Mouse (Mus musculus) intestine, postnatal 0 days (tissue): ENCODE measurements at regions not wholly inside any gene's neighbourhood (a gene's known extent, or its start where the extent isn't known, plus 50 kb on each side); places are given as distances from the start of the nearest gene placed in this dataset.

Experiments used
- ATAC-seq: fragments of 200-750 bp; cut with Nextera tagmentation; 2 replicates; pipeline ENCODE4 v1.8.0; 2017; ENCODE audit warnings: mild to moderate bottlenecking, moderate TSS enrichment, moderate library complexity
- H3K27ac ChIP-seq: fragments of 300-500 bp; sonication (generic); 2 replicates; pipeline ENCODE4 v1.5.1; 2014; ENCODE audit warnings: mild to moderate bottlenecking, low read depth, low read length, moderate library complexity
- H3K27me3 ChIP-seq: fragments of 300-500 bp; sonication (generic); replicated peaks from 2 replicates; pipeline ENCODE4 v1.6.1; 2014; ENCODE audit warnings: low read length, mixed read lengths; ENCODE audit not compliant: control insufficient read depth, insufficient read depth
- H3K36me3 ChIP-seq: fragments of 300-500 bp; sonication (generic); 2 replicates; pipeline ENCODE4 v1.6.1; 2014; ENCODE audit warnings: mild to moderate bottlenecking, moderate library complexity; ENCODE audit not compliant: control insufficient read depth, insufficient read depth
- H3K4me1 ChIP-seq: fragments of 300-500 bp; sonication (generic); replicated peaks from 2 replicates; pipeline ENCODE4 v1.6.1; 2014; ENCODE audit warnings: antibody characterized with exemption, low read length, mixed read lengths; ENCODE audit not compliant: control insufficient read depth, insufficient read depth
- H3K4me2 ChIP-seq: fragments of 300-500 bp; sonication (generic); replicated peaks from 2 replicates; pipeline ENCODE4 v1.6.1; 2014; ENCODE audit warnings: low read depth, mild to moderate bottlenecking, moderate library complexity
- H3K4me3 ChIP-seq: fragments of 300-500 bp; sonication (generic); 2 replicates; pipeline ENCODE4 v1.5.1; 2014; ENCODE audit warnings: low read depth, low read length
- H3K9ac ChIP-seq: fragments of 300-500 bp; sonication (generic); 2 replicates; pipeline ENCODE4 v1.6.1; 2014; ENCODE audit warnings: mild to moderate bottlenecking, low read depth, low read length
- H3K9me3 ChIP-seq: fragments of 300-500 bp; sonication (generic); 2 replicates; pipeline ENCODE4 v1.6.1; 2016; ENCODE audit warnings: mixed run types; ENCODE audit not compliant: control insufficient read depth
- CTCF ChIP-seq: sonication (generic); IDR thresholded peaks from 2 replicates; pipeline ENCODE4 v1.5.1; 2016; ENCODE audit warnings: low read depth, mild to moderate bottlenecking, control low read depth, antibody characterized with exemption, moderate library complexity
- WGBS: fragments of 180-500 bp; shearing (Covaris S2); extraction: QIAGEN DNeasy Blood & Tissue Kit; methylation state at CpG from one replicate; pipeline ENCODE4 v1.1.7; 2014; 5-methylcytosine and 5-hydroxymethylcytosine counted together

- no peaks in the 10 kb centered on the region for H3K9me3 ChIP-seq
- H3K27ac ChIP-seq, result no peak overlapping the region
- no peaks in the 10 kb centered on the region for H3K4me1 ChIP-seq
- WGBS, result 92% methylated on average over 3 of the region's 3 CpGs
- H3K27me3 ChIP-seq, result 0 out of 2 replicates have a peak, but pooled peaks cover 4% of the 10 kb centered on the region
- H3K36me3 ChIP-seq, result no peaks in the 10 kb centered on the region
- TF ChIP-seq CTCF, result no peak
- ATAC-seq, result no peak
- no peak overlapping the region for H3K9ac ChIP-seq
- H3K4me2 ChIP-seq, result no peak overlapping the region
- no peak overlapping the region for H3K4me3 ChIP-seq
Measured at GRCm38 (mm10) chr1:92308537-92308936, 113.0 kb upstream of the Hdac4 start.

GRCm38 (mm10) chr1:92306042-92306441 lies 110.5 kb upstream of the Hdac4 start:
- Histone ChIP-seq H3K4me1 (no peaks in the 10 kb centered on the region), H3K27me3 (no peaks in the 10 kb centered on the region), H3K4me3 (no peak overlapping the region), H3K27ac (no peak overlapping the region), H3K4me2 (no peak overlapping the region), H3K9me3 (no peaks in the 10 kb centered on the region), H3K36me3 (no peaks in the 10 kb centered on the region), H3K9ac (no peak overlapping the region)
- no peak for TF ChIP-seq CTCF
- ATAC-seq, result no peak
- WGBS, result 94% methylated on average over 4 of the region's 4 CpGs

GRCm38 (mm10) chr1:92299041-92299440 lies 103.5 kb upstream of the Hdac4 start:
- no peak for TF ChIP-seq CTCF
- H3K36me3 ChIP-seq, result no peaks in the 10 kb centered on the region
- no peak overlapping the region for H3K4me3 ChIP-seq
- H3K4me2 ChIP-seq, result no peak overlapping the region
- 75% methylated on average over 7 of the region's 7 CpGs for WGBS
- H3K27me3 ChIP-seq, result no peaks in the 10 kb centered on the region
- H3K4me1 ChIP-seq, result no peaks in the 10 kb centered on the region
- no peak overlapping the region for H3K27ac ChIP-seq
- H3K9me3 ChIP-seq, result no peaks in the 10 kb centered on the region
- ATAC-seq, result no peak
- no peak overlapping the region for H3K9ac ChIP-seq

- 89% methylated on average over 7 of the region's 7 CpGs for WGBS
- H3K27me3 ChIP-seq, result no peaks in the 10 kb centered on the region; the same call in 1 of the 2 replicates
- TF ChIP-seq CTCF, result no peak
- no peaks in the 10 kb centered on the region for H3K4me1 ChIP-seq
- no peak overlapping the region for H3K27ac ChIP-seq
- H3K4me3 ChIP-seq, result no peak overlapping the region
- no peak overlapping the region for H3K4me2 ChIP-seq
- no peaks in the 10 kb centered on the region for H3K9me3 ChIP-seq
- no peaks in the 10 kb centered on the region for H3K36me3 ChIP-seq
- no peak for ATAC-seq
- no peak overlapping the region for H3K9ac ChIP-seq
Measured at GRCm38 (mm10) chr1:92292681-92293380, 97.3 kb upstream of the Hdac4 start.

- H3K9ac ChIP-seq, result no peak overlapping the region
- no peaks in the 10 kb centered on the region; the same call in 1 of the 2 replicates for H3K27me3 ChIP-seq
- H3K4me3 ChIP-seq, result no peak overlapping the region
- WGBS, result 93% methylated on average over 1 of the region's 1 CpGs
- no peak overlapping the region for H3K4me2 ChIP-seq
- ATAC-seq, result no peak
- no peak overlapping the region for H3K27ac ChIP-seq
- H3K4me1 ChIP-seq, result no peaks in the 10 kb centered on the region
- H3K9me3 ChIP-seq, result no peaks in the 10 kb centered on the region
- no peaks in the 10 kb centered on the region for H3K36me3 ChIP-seq
- TF ChIP-seq CTCF, result no peak
Measured at GRCm38 (mm10) chr1:92286966-92287342, 91.5 kb upstream of the Hdac4 start.

- ATAC-seq, result no peak
- no peak overlapping the region; the same call in 1 of the 2 replicates for H3K4me2 ChIP-seq
Measured at GRCm38 (mm10) chr1:92286013-92286965, 90.8 kb upstream of the Hdac4 start.

More at GRCm38 (mm10) chr1:92286013-92286965, 90.8 kb upstream of the Hdac4 start:
- Histone ChIP-seq H3K27ac (no peak overlapping the region), H3K4me1 (no peaks in the 10 kb centered on the region), H3K4me3 (no peak overlapping the region), H3K9me3 (no peaks in the 10 kb centered on the region), H3K36me3 (no peaks in the 10 kb centered on the region), H3K27me3 (no peaks in the 10 kb centered on the region; the same call in 1 of the 2 replicates), H3K9ac (no peak overlapping the region)
- 44% methylated on average over 20 of the region's 21 CpGs for WGBS
- TF ChIP-seq CTCF, result no peak
